ENCODE assay signal across 14 mouse cellular contexts in genomic region chr5:106453886-106454321, GRCm38 (mm10). TPM values are rescaled to one million over a fixed set of nuclear protein-coding genes. Genes with fewer than 3 reads are reported as not detected.
DNase-seq lines count a peak whose midpoint lies in the region; ATAC-seq lines count a peak whose summit lies in the region.
"Had no signal": no experiment of that assay in that cellular context is flagged by ENCODE, and none has a peak within 500 bp of the region (broad histone marks: within the 10 kb centered on the region; RNA-seq: fewer than 3 reads in every experiment).

No protein-coding gene starts in this region.

- H3K9ac ChIP-seq in heart, embryonic 12.5 days, result no peak overlapping the region
- H3K9ac ChIP-seq in hindbrain, embryonic 14.5 days, result no peak overlapping the region; the same call in 1 of the 2 replicates
- H3K9ac ChIP-seq: liver, embryonic 12.5 days had no signal

- no peak for DNase-seq in heart, adult 9 months (ENCODE audit: low spot score in 2 of 2)
- peak; percentile 77 for DNase-seq in cerebellum, adult 9-11 months
- DNase-seq in hindbrain, embryonic 14.5 days (ENCODE audit: low spot score), result no peak
- peak; percentile 62 for DNase-seq in neural tube, embryonic 10.5 days (ENCODE audit: extremely low spot score, low spot score)
- no peak for DNase-seq in adrenal gland, postnatal 14 days
- DNase-seq in adrenal gland, adult 2 months, result no peak
- DNase-seq in adrenal gland, postnatal 4 days (ENCODE audit: low spot score in 2 of 2), result no peak
- DNase-seq: adrenal gland, postnatal 10 days had no signal

- H3K4me3 ChIP-seq in heart, embryonic 12.5 days, result peak overlapping the region; percentile 2; the same call in 1 of the 2 replicates
- H3K4me3 ChIP-seq in hindbrain, embryonic 14.5 days (replicated peaks; ENCODE audit: low read length), result peak overlapping the region; percentile 14
- H3K4me3 ChIP-seq: erythroblast, embryonic 14.5 days; liver, embryonic 12.5 days had no signal

- no peak overlapping the region for H3K27ac ChIP-seq in heart, embryonic 12.5 days (ENCODE audit: poor library complexity, severe bottlenecking)
- peak overlapping the region; percentile 32; the same call in 1 of the 2 replicates for H3K27ac ChIP-seq in hindbrain, embryonic 14.5 days
- H3K27ac ChIP-seq: liver, embryonic 12.5 days had no signal

- H3K27me3 ChIP-seq in heart, embryonic 12.5 days (replicated peaks), result peaks cover 91% of the 10 kb centered on the region
- peaks cover 87% of the 10 kb centered on the region for H3K27me3 ChIP-seq in hindbrain, embryonic 14.5 days (ENCODE audit: control insufficient read depth, insufficient read depth, low read length)
- H3K27me3 ChIP-seq: CH12.LX had no signal

- ATAC-seq in heart, embryonic 12.5 days (ENCODE audit: insufficient number of reproducible peaks, low FRiP score), result no peak
- no peak for ATAC-seq in hindbrain, embryonic 14.5 days (ENCODE audit: low FRiP score)
- ATAC-seq: liver, embryonic 12.5 days had no signal

- under 1% methylated on average over 13 of the region's 13 CpGs for WGBS in heart, embryonic 12.5 days
- under 1% methylated on average over 13 of the region's 13 CpGs for WGBS in hindbrain, embryonic 14.5 days

- H3K36me3 ChIP-seq in heart, embryonic 12.5 days, result no peaks in the 10 kb centered on the region
- no peaks in the 10 kb centered on the region for H3K36me3 ChIP-seq in hindbrain, embryonic 14.5 days (replicated peaks; ENCODE audit: control insufficient read depth, insufficient read depth)
- H3K36me3 ChIP-seq: liver, embryonic 12.5 days had no signal

- peak overlapping the region; percentile 29; the same call in 1 of the 2 replicates for H3K4me2 ChIP-seq in heart, embryonic 12.5 days
- peak overlapping the region; percentile 16; the same call in 1 of the 2 replicates for H3K4me2 ChIP-seq in hindbrain, embryonic 14.5 days (replicated peaks)
- H3K4me2 ChIP-seq: liver, embryonic 12.5 days had no signal

- H3K4me1 ChIP-seq in heart, embryonic 12.5 days (replicated peaks), result peaks cover 28% of the 10 kb centered on the region
- H3K4me1 ChIP-seq in hindbrain, embryonic 14.5 days (replicated peaks; ENCODE audit: control insufficient read depth, insufficient read depth, low read length), result peaks cover 4% of the 10 kb centered on the region; the same call in 1 of the 2 replicates

- no peaks in the 10 kb centered on the region for H3K9me3 ChIP-seq in heart, embryonic 12.5 days (replicated peaks)
- H3K9me3 ChIP-seq in hindbrain, embryonic 14.5 days (ENCODE audit: control insufficient read depth, low read length), result no peaks in the 10 kb centered on the region
- H3K9me3 ChIP-seq: liver, embryonic 12.5 days had no signal

RNA-seq across cellular contexts. Expression of gene Barhl2, which starts 4.1 kb away (rescaled TPM):
- polyA plus RNA-seq in heart, embryonic 12.5 days (2016; fragmentation: Nextera tagmentation; extraction: Ambion mirVana), result not detected in 2 replicates
- 1.1 and 2.3 TPM in 2 replicates for polyA plus RNA-seq in hindbrain, embryonic 14.5 days (2014; fragmentation: Nextera tagmentation; extraction: Ambion mirVana)
- not detected in 2 replicates for total RNA-seq in adrenal gland, postnatal 14 days (2021)
- total RNA-seq in adrenal gland, adult 2 months (2021), result not detected
- polyA plus RNA-seq in adrenal gland, adult 2 months (2012; rRNA removed), result not detected in 2 replicates
- total RNA-seq in adrenal gland, postnatal 4 days (2021), result not detected
- total RNA-seq: adrenal gland, postnatal 10 days; CH12.LX had no signal
- polyA plus RNA-seq: erythroblast, embryonic 14.5 days; intestine, embryonic 14.5 days; liver, embryonic 12.5 days; spleen, adult 2 months had no signal

Comparison
In these comparisons a context has a peak if more than half of its experiments do, and no peak if none do; other contexts are left out.
1. DNase-seq: peak in cerebellum, adult 9-11 months (single experiment) and neural tube, embryonic 10.5 days (single experiment); none in heart, adult 9 months (0 of 2), hindbrain, embryonic 14.5 days (single experiment), adrenal gland, postnatal 14 days (single experiment), adrenal gland, adult 2 months (single experiment) and adrenal gland, postnatal 4 days (0 of 2).